Mouse (Mus musculus) embryonic fibroblast, embryonic 13.5 days (primary cell): ENCODE measurements around the gene Cfap44.

Source experiments
- CTCF ChIP-seq: IDR thresholded peaks from 2 replicates; pipeline ENCODE4 v1.5.1; 2011; ENCODE audit warnings: mild to moderate bottlenecking, control low read depth, low read length, moderate library complexity, borderline replicate concordance; ENCODE audit not compliant: insufficient read depth
- POLR2A ChIP-seq: IDR thresholded peaks from 2 replicates; pipeline ENCODE4 v1.6.1; 2011; ENCODE audit warnings: low read depth, mild to moderate bottlenecking, control low read depth, low read length, moderate library complexity

GRCm38 (mm10) chr16:44496971-44497464 is 102.4 kb downstream of the Cfap44 start:
- no peak for TF ChIP-seq CTCF
- no peak for TF ChIP-seq POLR2A
